Comparison of ENCODE assay signal across 24 mouse cellular contexts in the genomic region with DNA sequence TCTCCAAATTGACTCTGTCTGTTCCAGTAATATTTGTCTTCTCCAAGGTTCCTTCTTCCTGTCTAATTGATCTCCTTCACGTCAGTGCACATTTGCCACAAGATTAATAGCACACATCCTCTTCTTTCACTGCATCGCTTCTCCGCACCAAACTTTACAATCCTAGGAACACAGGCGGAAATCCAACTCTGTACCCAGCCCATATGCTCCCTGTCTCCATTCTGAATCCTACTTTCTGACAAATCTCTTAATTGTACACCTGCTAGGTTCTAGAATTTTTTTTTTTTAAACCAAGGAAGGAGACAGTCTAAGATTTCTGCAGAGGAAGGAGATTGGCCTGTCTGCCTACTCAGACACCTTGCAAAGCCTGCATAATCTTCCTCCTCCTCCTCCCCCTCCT. TPM values are rescaled to one million over a fixed set of nuclear protein-coding genes. Genes with fewer than 3 reads are reported as not detected.
DNase-seq lines count a peak whose midpoint lies in the region; ATAC-seq lines count a peak whose summit lies in the region.
"Had no signal": no experiment of that assay in that cellular context is flagged by ENCODE, and none has a peak within 500 bp of the region (broad histone marks: within the 10 kb centered on the region; RNA-seq: fewer than 3 reads in every experiment).

No protein-coding gene starts in this region.

- peak; percentile 81 for ATAC-seq in frontal cortex, adult (ENCODE audit: low TSS enrichment)
- ATAC-seq: activated CD4-positive, CD25-positive, alpha-beta regulatory T cell, adult 4 months; CD4-positive, CD25-positive, alpha-beta regulatory T cell, adult 4 months; forebrain, embryonic 14.5 days; Patski had no signal

- DNase-seq in frontal cortex, postnatal 14 days (ENCODE audit: low spot score in 2 of 2) = no peak
- peak; percentile 14 for DNase-seq in layer of hippocampus, adult 9-11 months
- DNase-seq in layer of hippocampus, postnatal 36 days = no peak
- peak; percentile 20 for DNase-seq in right cerebral cortex, postnatal 25 days
- DNase-seq in right cerebral cortex, postnatal 10 days (ENCODE audit: low spot score in 2 of 2) = no peak
- DNase-seq in kidney, postnatal 10 days = no peak
- DNase-seq: adrenal gland, adult 8-10 months; adrenal gland, postnatal 14 days; adrenal gland, postnatal 36 days; B cell, adult 2 months; cerebellum, adult 11 months; cerebellum, adult 18-20 months; cerebellum, adult 8-10 months; cerebellum, adult 9-11 months; cerebellum, postnatal 14 days; cerebellum, postnatal 36 days; embryo, embryonic 11 days had no signal

RNA-seq across cellular contexts. Expression of gene Pdia5, which starts 59.1 kb away (rescaled TPM):
- total RNA-seq in layer of hippocampus, postnatal 36 days (2021) = 1 to 10 TPM; 3.1 to 4.7 TPM
- total RNA-seq: CH12.LX, G1E had no signal

Comparison
In these comparisons a context has a peak if more than half of its experiments do, and no peak if none do; other contexts are left out.
1. DNase-seq: peak in layer of hippocampus, adult 9-11 months (single experiment) and right cerebral cortex, postnatal 25 days (single experiment); none in frontal cortex, postnatal 14 days (0 of 2), layer of hippocampus, postnatal 36 days (0 of 2), right cerebral cortex, postnatal 10 days (0 of 2) and kidney, postnatal 10 days (single experiment).